Mouse (Mus musculus): ENCODE results near the gene Parp6. TPM values are rescaled to one million over a fixed set of nuclear protein-coding genes. Genes with fewer than 3 reads are reported as not detected.

The Parp6 gene
- polyA plus RNA-seq (2015; fragmentation: Nextera tagmentation; extraction: Ambion mirVana), result 22.9 and 27.6 TPM in 2 replicates

DNA sequence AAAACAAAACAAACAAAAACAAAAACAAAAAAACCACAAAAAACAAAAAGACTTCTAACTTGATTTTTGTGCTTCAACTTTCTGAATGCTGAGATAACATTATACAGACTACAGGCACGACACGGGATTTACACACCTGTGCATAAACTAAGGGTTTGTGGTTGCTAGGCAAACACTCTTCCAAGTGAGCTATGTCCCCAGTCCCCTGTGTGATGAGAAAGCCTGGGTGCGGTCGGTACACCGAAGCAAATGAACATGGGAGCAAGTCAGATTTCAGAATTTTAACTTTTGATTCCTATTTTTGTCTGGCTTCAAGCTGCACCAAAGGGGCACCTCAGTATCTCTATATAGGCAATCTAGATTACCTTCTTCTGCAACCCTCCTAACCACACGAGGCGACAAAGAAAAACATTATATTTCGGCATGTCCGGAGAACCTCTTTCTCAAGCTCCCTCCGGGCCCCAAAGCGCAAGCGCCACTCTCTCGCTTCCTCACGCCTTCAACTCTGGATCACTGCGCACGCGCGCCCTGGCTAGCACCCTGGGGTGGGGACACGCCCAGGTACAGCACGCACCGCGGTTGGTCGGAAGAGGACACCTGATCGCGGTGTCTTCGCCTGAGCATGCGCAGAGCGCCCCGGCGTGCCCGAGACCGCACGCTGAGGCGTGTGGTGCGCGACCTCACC, at the start of gene Parp6:
Gene Parp6, plus strand, starts transcription at position 663 of the 685 bp plus-strand sequence.
- Histone ChIP-seq H3K27ac (peak within 1 kb of the TSS; percentile 93), H3K4me1 (peaks cover 18% of the 10 kb centered on the region), H3K27me3 (no peaks in the 10 kb centered on the region), H3K4me2 (peak within 1 kb of the TSS; percentile 70), H3K9me3 (replicated peaks) (no peaks in the 10 kb centered on the region), H3K9ac (peak within 1 kb of the TSS; percentile 89), H3K4me3 (replicated peaks) (peak within 1 kb of the TSS; percentile 88), H3K36me3 (peaks cover 5% of the 10 kb centered on the region; the same call in 1 of the 2 replicates)
- 1% methylated on average over 36 of the region's 36 CpGs for WGBS
- peak; percentile 100 for ATAC-seq (replicated peaks; ENCODE audit: low FRiP score)

- peaks cover 22% of the 10 kb centered on the region for H3K27me3 ChIP-seq
- 78% methylated on average over 2 of the region's 2 CpGs for WGBS
Observed at GRCm38 (mm10) chr9:59571852-59572251, 45.2 kb upstream of the Parp6 start.

DNA sequence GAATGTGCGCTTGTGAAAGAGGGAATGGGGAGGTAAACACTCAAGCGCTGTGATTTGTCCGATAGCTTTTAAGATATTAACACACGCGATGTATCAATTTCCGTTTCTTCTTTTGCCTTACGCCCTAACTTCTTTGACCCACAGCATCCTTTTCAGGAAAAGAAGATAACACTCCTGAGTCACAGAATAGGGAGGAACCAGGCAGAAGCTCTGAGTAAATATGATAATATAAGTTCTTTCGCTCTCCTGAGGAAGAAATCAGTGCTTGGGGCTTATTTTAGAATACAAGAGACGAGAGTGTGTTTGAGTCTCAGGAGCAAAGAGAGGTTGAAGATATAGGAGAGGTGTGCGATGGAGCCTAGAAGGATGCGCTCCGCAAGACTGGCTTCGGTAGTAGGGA, 39.7 kb upstream of the Parp6 start:
- no peak overlapping the region for H3K9ac ChIP-seq
- no peak for ATAC-seq (replicated peaks; ENCODE audit: low FRiP score)
- peaks cover 12% of the 10 kb centered on the region for H3K4me1 ChIP-seq
- H3K27ac ChIP-seq, result no peak overlapping the region
- no peaks in the 10 kb centered on the region for H3K36me3 ChIP-seq
- no peaks in the 10 kb centered on the region for H3K9me3 ChIP-seq (replicated peaks)
- peak overlapping the region; percentile 85 for H3K4me2 ChIP-seq
- peak overlapping the region; percentile 48 for H3K4me3 ChIP-seq (replicated peaks)
- 20% methylated on average over 13 of the region's 13 CpGs for WGBS
- peaks cover 59% of the 10 kb centered on the region for H3K27me3 ChIP-seq

More at GRCm38 (mm10) chr9:59571852-59572251, 45.2 kb upstream of the Parp6 start:
- H3K4me2 ChIP-seq, result no peak overlapping the region
- no peak overlapping the region for H3K4me3 ChIP-seq (replicated peaks)
- H3K9me3 ChIP-seq (replicated peaks), result no peaks in the 10 kb centered on the region
- H3K4me1 ChIP-seq, result peaks cover 3% of the 10 kb centered on the region; the same call in 1 of the 2 replicates
- no peak overlapping the region for H3K27ac ChIP-seq
- H3K9ac ChIP-seq, result no peak overlapping the region
- no peak for ATAC-seq (replicated peaks; ENCODE audit: low FRiP score)
- H3K36me3 ChIP-seq, result no peaks in the 10 kb centered on the region

DNA sequence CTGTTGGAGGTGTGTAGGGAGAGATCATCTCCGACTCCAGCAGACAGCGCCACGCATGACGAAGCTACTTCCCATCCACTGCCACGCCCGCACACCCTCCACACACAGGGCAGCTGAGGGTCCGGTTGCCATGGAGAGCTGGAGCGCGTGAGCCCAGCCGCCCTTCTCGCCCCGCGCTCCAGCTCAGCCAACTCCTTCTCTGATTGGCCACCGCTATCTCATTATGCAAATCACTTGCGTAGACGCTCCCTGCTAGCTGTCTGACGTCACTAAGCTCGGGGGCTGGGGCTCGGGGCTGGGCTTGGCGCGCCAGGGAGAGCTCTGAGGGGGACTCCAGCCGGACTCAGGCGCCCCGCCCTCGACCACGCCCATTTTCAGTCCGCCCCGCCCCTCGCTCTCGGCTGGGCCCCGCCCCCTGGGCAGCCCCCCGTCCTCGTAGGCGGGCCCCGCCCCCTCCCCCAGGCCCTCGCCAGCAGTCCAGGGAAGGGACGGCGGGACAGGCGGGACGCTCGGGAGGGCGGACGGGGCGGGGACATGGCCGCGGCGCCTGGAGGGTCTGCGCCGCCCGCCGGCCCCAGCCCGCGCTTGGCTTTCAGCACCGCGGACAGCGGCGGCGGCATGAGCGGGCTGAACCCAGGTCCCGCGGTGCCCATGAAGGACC, 39.1 kb upstream of the Parp6 start, which contains the start of gene Celf6:
Gene Celf6, plus strand, starts transcription at position 74 of the 661 bp plus-strand sequence.
- peak; percentile 98 for ATAC-seq (replicated peaks; ENCODE audit: low FRiP score)
- Histone ChIP-seq H3K9me3 (replicated peaks) (no peaks in the 10 kb centered on the region), H3K27me3 (peaks cover 60% of the 10 kb centered on the region), H3K27ac (no peak within 1 kb of the TSS), H3K9ac (no peak within 1 kb of the TSS), H3K4me1 (peaks cover 12% of the 10 kb centered on the region), H3K4me3 (replicated peaks) (peak within 1 kb of the TSS; percentile 48), H3K36me3 (no peaks in the 10 kb centered on the region), H3K4me2 (peak within 1 kb of the TSS; percentile 85)
- WGBS, result under 1% methylated on average over 54 of the region's 61 CpGs

- Histone ChIP-seq H3K4me3 (replicated peaks) (peak overlapping the region; percentile 48), H3K27ac (no peak overlapping the region), H3K4me1 (peaks cover 12% of the 10 kb centered on the region), H3K36me3 (no peaks in the 10 kb centered on the region), H3K9me3 (replicated peaks) (no peaks in the 10 kb centered on the region), H3K9ac (no peak overlapping the region), H3K27me3 (peaks cover 64% of the 10 kb centered on the region), H3K4me2 (peak overlapping the region; percentile 85)
- under 1% methylated on average over 20 of the region's 20 CpGs for WGBS
- ATAC-seq (replicated peaks; ENCODE audit: low FRiP score), result no peak
Observed at GRCm38 (mm10) chr9:59578505-59578867, 38.6 kb upstream of the Parp6 start.

GRCm38 (mm10) chr9:59584871-59585308, 32.2 kb upstream of the Parp6 start:
- ATAC-seq (replicated peaks; ENCODE audit: low FRiP score), result peak; percentile 66
- H3K9ac ChIP-seq, result no peak overlapping the region
- 5% methylated on average over 13 of the region's 13 CpGs for WGBS

GRCm38 (mm10) chr9:59588252-59588651, 28.8 kb upstream of the Parp6 start:
- 70% methylated on average over 5 of the region's 5 CpGs for WGBS
- Histone ChIP-seq H3K36me3 (no peaks in the 10 kb centered on the region), H3K4me3 (replicated peaks) (no peak overlapping the region), H3K27ac (no peak overlapping the region), H3K9me3 (replicated peaks) (no peaks in the 10 kb centered on the region), H3K9ac (no peak overlapping the region), H3K27me3 (peaks cover 36% of the 10 kb centered on the region), H3K4me2 (no peak overlapping the region), H3K4me1 (peaks cover 3% of the 10 kb centered on the region; the same call in 1 of the 2 replicates)
- ATAC-seq (replicated peaks; ENCODE audit: low FRiP score), result no peak

More at GRCm38 (mm10) chr9:59584871-59585308, 32.2 kb upstream of the Parp6 start:
- Histone ChIP-seq H3K4me3 (replicated peaks) (peak overlapping the region; percentile 27), H3K36me3 (no peaks in the 10 kb centered on the region), H3K4me1 (peaks cover 3% of the 10 kb centered on the region; the same call in 1 of the 2 replicates), H3K27ac (no peak overlapping the region), H3K27me3 (peaks cover 52% of the 10 kb centered on the region), H3K9me3 (replicated peaks) (no peaks in the 10 kb centered on the region), H3K4me2 (peak overlapping the region; percentile 58)

DNA sequence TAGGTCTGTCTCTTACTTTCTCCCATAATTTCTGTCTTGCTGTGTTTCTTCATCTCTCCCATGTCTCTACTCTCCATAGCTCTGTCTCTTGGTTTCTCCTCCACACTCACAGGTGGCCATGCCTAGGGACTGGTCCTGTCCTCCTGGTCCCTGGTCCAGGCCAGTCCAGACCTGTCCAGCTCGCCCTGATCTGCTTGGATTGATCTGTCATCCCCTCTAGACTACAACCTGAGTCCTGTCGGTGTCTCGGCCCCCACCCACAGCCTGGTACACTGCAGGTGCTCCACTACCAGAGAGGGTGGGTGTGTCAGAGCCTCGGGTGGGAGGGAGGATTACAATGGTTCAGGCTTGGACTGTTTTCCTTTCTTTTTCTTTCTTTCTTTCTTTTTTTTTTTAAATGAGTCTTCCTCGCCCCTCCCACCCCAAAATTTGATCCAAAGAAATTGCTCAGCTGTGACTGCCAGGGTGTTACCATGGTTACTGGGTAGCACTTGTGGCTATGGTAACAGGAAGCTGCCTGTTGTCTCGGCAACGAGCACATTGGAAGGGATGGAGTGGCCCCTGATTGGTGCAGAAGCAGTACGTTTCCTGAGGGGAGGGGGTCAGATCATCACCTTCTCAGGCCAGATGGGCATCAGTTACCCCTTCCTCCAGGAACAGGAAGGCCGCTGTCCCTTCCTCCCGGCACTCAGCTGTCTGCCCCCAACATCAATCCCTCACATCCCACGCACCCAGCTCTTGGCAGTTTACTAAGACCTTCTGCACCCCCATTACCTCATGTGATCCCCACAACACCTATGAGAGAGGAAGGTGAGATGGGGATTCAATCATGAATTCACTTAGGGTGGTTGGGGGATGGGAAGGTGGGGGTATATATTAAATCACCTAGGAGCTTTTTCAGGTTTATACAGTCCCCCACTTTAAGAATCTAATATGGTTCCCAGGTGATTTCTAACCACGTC, 28.1 kb upstream of the Parp6 start:
- ATAC-seq (replicated peaks; ENCODE audit: low FRiP score), result no peak
- Histone ChIP-seq H3K4me2 (no peak overlapping the region), H3K9ac (no peak overlapping the region), H3K36me3 (no peaks in the 10 kb centered on the region), H3K27me3 (peaks cover 31% of the 10 kb centered on the region), H3K4me1 (peaks cover 3% of the 10 kb centered on the region; the same call in 1 of the 2 replicates), H3K27ac (no peak overlapping the region), H3K9me3 (replicated peaks) (no peaks in the 10 kb centered on the region), H3K4me3 (replicated peaks) (no peak overlapping the region)
- WGBS, result 41% methylated on average over 12 of the region's 12 CpGs

- WGBS, result 78% methylated on average over 10 of the region's 10 CpGs
- no peak for ATAC-seq (replicated peaks; ENCODE audit: low FRiP score)
- H3K9ac ChIP-seq, result no peak overlapping the region
- no peak overlapping the region for H3K27ac ChIP-seq
- no peak overlapping the region for H3K4me3 ChIP-seq (replicated peaks)
- H3K9me3 ChIP-seq (replicated peaks), result no peaks in the 10 kb centered on the region
- H3K36me3 ChIP-seq, result no peaks in the 10 kb centered on the region
- peaks cover 3% of the 10 kb centered on the region; the same call in 1 of the 2 replicates for H3K4me1 ChIP-seq
- no peak overlapping the region for H3K4me2 ChIP-seq
- peaks cover 24% of the 10 kb centered on the region for H3K27me3 ChIP-seq
Observed at GRCm38 (mm10) chr9:59589703-59590439, 27.2 kb upstream of the Parp6 start.

DNA sequence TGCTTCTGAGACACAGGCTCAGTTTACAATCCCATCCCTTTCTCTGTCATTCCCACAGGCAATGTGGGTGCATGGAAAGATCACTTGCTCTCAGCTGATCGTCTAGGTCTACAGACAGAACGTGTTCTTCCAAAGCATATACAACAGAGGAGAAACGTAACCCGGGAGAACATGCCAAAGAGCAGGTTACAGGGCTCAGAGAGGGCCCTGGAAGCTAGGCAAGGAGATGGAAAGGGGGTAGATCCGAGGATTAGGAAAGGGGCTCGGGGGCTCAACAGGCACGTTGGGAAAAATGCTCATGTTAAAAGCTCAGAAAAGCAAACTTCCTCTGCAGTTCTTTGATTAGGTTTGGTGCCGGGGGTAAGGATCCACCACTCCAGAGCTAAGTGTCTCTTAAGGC, 15.4 kb upstream of the Parp6 start:
- WGBS, result 83% methylated on average over 8 of the region's 8 CpGs
- ATAC-seq (replicated peaks; ENCODE audit: low FRiP score), result no peak
- Histone ChIP-seq H3K36me3 (no peaks in the 10 kb centered on the region), H3K4me1 (no peaks in the 10 kb centered on the region), H3K27me3 (peaks cover 23% of the 10 kb centered on the region), H3K27ac (no peak overlapping the region), H3K4me3 (replicated peaks) (no peak overlapping the region), H3K9me3 (replicated peaks) (no peaks in the 10 kb centered on the region), H3K9ac (no peak overlapping the region), H3K4me2 (no peak overlapping the region)

DNA sequence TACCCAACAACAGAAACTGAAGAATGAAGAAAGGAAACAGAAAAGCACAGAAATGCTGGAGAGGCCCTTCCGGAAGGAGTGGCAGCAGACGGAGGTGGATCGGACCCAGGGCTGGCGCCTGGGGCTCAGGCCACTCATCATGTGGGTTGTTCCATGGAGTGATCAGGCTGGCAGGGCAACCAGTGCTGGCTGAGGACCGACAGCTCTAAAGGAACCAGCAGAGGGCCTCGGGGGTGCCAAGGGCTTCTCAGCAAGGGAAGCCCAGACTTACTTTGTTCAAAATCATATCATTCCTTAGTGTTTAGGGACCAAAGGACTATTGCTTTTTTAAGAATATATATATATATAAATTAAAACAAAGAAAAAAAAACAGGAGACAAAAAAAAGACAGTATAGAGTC, 11.1 kb upstream of the Parp6 start:
- Histone ChIP-seq H3K4me2 (no peak overlapping the region), H3K27me3 (peaks cover 19% of the 10 kb centered on the region), H3K9ac (no peak overlapping the region), H3K9me3 (replicated peaks) (no peaks in the 10 kb centered on the region), H3K36me3 (no peaks in the 10 kb centered on the region), H3K4me1 (no peaks in the 10 kb centered on the region), H3K4me3 (replicated peaks) (no peak overlapping the region), H3K27ac (no peak overlapping the region)
- ATAC-seq (replicated peaks; ENCODE audit: low FRiP score), result no peak
- 64% methylated on average over 6 of the region's 6 CpGs for WGBS

Measured in kidney, embryonic 15.5 days (tissue).